Mouse (Mus musculus): Measurements from ENCODE around the gene Tnfrsf22. TPM values are rescaled to one million over a fixed set of nuclear protein-coding genes. Genes with fewer than 3 reads are reported as not detected.
"Not testable (repeated sequence)": the region's sequence is repeated elsewhere in the genome, so short reads cannot be mapped to it uniquely, and the experiment has no call there.

The Tnfrsf22 gene
- polyA plus RNA-seq, 1 experiment, result 15.5 TPM

GRCm38 (mm10) chr7:143691909-143692308 lies 42.4 kb upstream of the Tnfrsf22 start:
- H3ac ChIP-seq (ENCODE audit: control insufficient read depth, insufficient read length), result no peak overlapping the region
- H3K36me3 ChIP-seq (ENCODE audit: control insufficient read depth, insufficient read depth), result peaks cover 35% of the 10 kb centered on the region
- TF ChIP-seq CEBPB (IDR thresholded peaks at IDR 0.05; ENCODE audit: insufficient read depth, poor library complexity, severe bottlenecking), result no peak
- TF ChIP-seq MAX (IDR thresholded peaks at IDR 0.05; ENCODE audit: low read depth), result no peak
- no peak for TF ChIP-seq USF1 (IDR thresholded peaks at IDR 0.05; ENCODE audit: low read depth)
- TF ChIP-seq POLR2AphosphoS2 (IDR thresholded peaks at IDR 0.05; ENCODE audit: insufficient read length, low read depth), result no peak
- no peak for TF ChIP-seq TCF12 (IDR thresholded peaks at IDR 0.05; ENCODE audit: insufficient read depth, poor library complexity, severe bottlenecking)
- TF ChIP-seq E2F4 (IDR thresholded peaks at IDR 0.05; ENCODE audit: insufficient read depth), result no peak
- no peak for TF ChIP-seq REST (IDR thresholded peaks at IDR 0.05; ENCODE audit: insufficient read depth, insufficient read length)
- no peak for TF ChIP-seq MYOG (IDR thresholded peaks at IDR 0.05; ENCODE audit: control insufficient read depth in 1 of 3, insufficient read depth in 1 of 3, insufficient read length in 2 of 3, low read depth in 2 of 3)
- no peak for TF ChIP-seq POLR2A (IDR thresholded peaks at IDR 0.05; ENCODE audit: insufficient read length, low read depth)
- TF ChIP-seq TCF3 (IDR thresholded peaks at IDR 0.05; ENCODE audit: insufficient read length, low read depth), result no peak
- TF ChIP-seq MYOD1 (IDR thresholded peaks at IDR 0.05; ENCODE audit: control insufficient read depth in 1 of 3, insufficient read length in 2 of 3, low read depth in 2 of 3), result no peak
- no peak for TF ChIP-seq SRF (IDR thresholded peaks at IDR 0.05; ENCODE audit: control insufficient read depth, insufficient read length, low read depth)
- no peak overlapping the region for H3K4me3 ChIP-seq
- H3K27me3 ChIP-seq (ENCODE audit: control insufficient read depth, insufficient read depth, insufficient read length), result no peaks in the 10 kb centered on the region
- no peak overlapping the region for H3K4me2 ChIP-seq (ENCODE audit: low read depth)
- no peaks in the 10 kb centered on the region for H3K79me2 ChIP-seq (ENCODE audit: control insufficient read depth, insufficient read depth)

- Histone ChIP-seq H3K79me2 (ENCODE audit: control insufficient read depth, insufficient read depth) (no peaks in the 10 kb centered on the region), H3K4me2 (ENCODE audit: low read depth) (no peak overlapping the region), H3K36me3 (ENCODE audit: control insufficient read depth, insufficient read depth) (peaks cover 31% of the 10 kb centered on the region), H3ac (ENCODE audit: control insufficient read depth, insufficient read length) (no peak overlapping the region), H3K4me3 (no peak overlapping the region), H3K27me3 (ENCODE audit: control insufficient read depth, insufficient read depth, insufficient read length) (no peaks in the 10 kb centered on the region)
- no peak for TF ChIP-seq POLR2A (IDR thresholded peaks at IDR 0.05; ENCODE audit: insufficient read length, low read depth)
- no peak for TF ChIP-seq TCF12 (IDR thresholded peaks at IDR 0.05; ENCODE audit: insufficient read depth, poor library complexity, severe bottlenecking)
- no peak for TF ChIP-seq SRF (IDR thresholded peaks at IDR 0.05; ENCODE audit: control insufficient read depth, insufficient read length, low read depth)
- TF ChIP-seq POLR2AphosphoS2 (IDR thresholded peaks at IDR 0.05; ENCODE audit: insufficient read length, low read depth), result no peak
- TF ChIP-seq E2F4 (IDR thresholded peaks at IDR 0.05; ENCODE audit: insufficient read depth), result no peak
- no peak for TF ChIP-seq MAX (IDR thresholded peaks at IDR 0.05; ENCODE audit: low read depth)
- no peak for TF ChIP-seq MYOD1 (IDR thresholded peaks at IDR 0.05; ENCODE audit: control insufficient read depth in 1 of 3, insufficient read length in 2 of 3, low read depth in 2 of 3)
- no peak for TF ChIP-seq MYOG (IDR thresholded peaks at IDR 0.05; ENCODE audit: control insufficient read depth in 1 of 3, insufficient read depth in 1 of 3, insufficient read length in 2 of 3, low read depth in 2 of 3)
- TF ChIP-seq TCF3 (IDR thresholded peaks at IDR 0.05; ENCODE audit: insufficient read length, low read depth), result no peak
- no peak for TF ChIP-seq REST (IDR thresholded peaks at IDR 0.05; ENCODE audit: insufficient read depth, insufficient read length)
- no peak for TF ChIP-seq USF1 (IDR thresholded peaks at IDR 0.05; ENCODE audit: low read depth)
- no peak for TF ChIP-seq CEBPB (IDR thresholded peaks at IDR 0.05; ENCODE audit: insufficient read depth, poor library complexity, severe bottlenecking)
These were observed 41.7 kb upstream of the Tnfrsf22 start for GRCm38 (mm10) chr7:143691181-143691580.

- Histone ChIP-seq H3K4me2 (ENCODE audit: low read depth) (no peak overlapping the region), H3K27me3 (ENCODE audit: control insufficient read depth, insufficient read depth, insufficient read length) (no peaks in the 10 kb centered on the region), H3K4me3 (no peak overlapping the region), H3K36me3 (ENCODE audit: control insufficient read depth, insufficient read depth) (peaks cover 21% of the 10 kb centered on the region), H3ac (ENCODE audit: control insufficient read depth, insufficient read length) (no peak overlapping the region), H3K79me2 (ENCODE audit: control insufficient read depth, insufficient read depth) (no peaks in the 10 kb centered on the region)
- TF ChIP-seq MYOD1 (IDR thresholded peaks at IDR 0.05; ENCODE audit: control insufficient read depth in 1 of 3, insufficient read length in 2 of 3, low read depth in 2 of 3) (no peak), POLR2AphosphoS2 (IDR thresholded peaks at IDR 0.05; ENCODE audit: insufficient read length, low read depth) (no peak), POLR2A (IDR thresholded peaks at IDR 0.05; ENCODE audit: insufficient read length, low read depth) (no peak), TCF3 (IDR thresholded peaks at IDR 0.05; ENCODE audit: insufficient read length, low read depth) (no peak), USF1 (IDR thresholded peaks at IDR 0.05; ENCODE audit: low read depth) (no peak), SRF (IDR thresholded peaks at IDR 0.05; ENCODE audit: control insufficient read depth, insufficient read length, low read depth) (no peak), E2F4 (IDR thresholded peaks at IDR 0.05; ENCODE audit: insufficient read depth) (no peak), CEBPB (IDR thresholded peaks at IDR 0.05; ENCODE audit: insufficient read depth, poor library complexity, severe bottlenecking) (no peak), MYOG (IDR thresholded peaks at IDR 0.05; ENCODE audit: control insufficient read depth in 1 of 3, insufficient read depth in 1 of 3, insufficient read length in 2 of 3, low read depth in 2 of 3) (no peak), REST (IDR thresholded peaks at IDR 0.05; ENCODE audit: insufficient read depth, insufficient read length) (no peak), MAX (IDR thresholded peaks at IDR 0.05; ENCODE audit: low read depth) (no peak), TCF12 (IDR thresholded peaks at IDR 0.05; ENCODE audit: insufficient read depth, poor library complexity, severe bottlenecking) (no peak)
These were observed 40.5 kb upstream of the Tnfrsf22 start for GRCm38 (mm10) chr7:143689946-143690345.

- Histone ChIP-seq H3K36me3 (ENCODE audit: control insufficient read depth, insufficient read depth) (peaks cover 21% of the 10 kb centered on the region), H3ac (ENCODE audit: control insufficient read depth, insufficient read length) (no peak overlapping the region), H3K79me2 (ENCODE audit: control insufficient read depth, insufficient read depth) (no peaks in the 10 kb centered on the region), H3K27me3 (ENCODE audit: control insufficient read depth, insufficient read depth, insufficient read length) (no peaks in the 10 kb centered on the region), H3K4me3 (no peak overlapping the region), H3K4me2 (ENCODE audit: low read depth) (no peak overlapping the region)
- TF ChIP-seq CEBPB (IDR thresholded peaks at IDR 0.05; ENCODE audit: insufficient read depth, poor library complexity, severe bottlenecking), result no peak
- no peak for TF ChIP-seq SRF (IDR thresholded peaks at IDR 0.05; ENCODE audit: control insufficient read depth, insufficient read length, low read depth)
- TF ChIP-seq POLR2AphosphoS2 (IDR thresholded peaks at IDR 0.05; ENCODE audit: insufficient read length, low read depth), result no peak
- TF ChIP-seq E2F4 (IDR thresholded peaks at IDR 0.05; ENCODE audit: insufficient read depth), result no peak
- no peak for TF ChIP-seq MYOD1 (IDR thresholded peaks at IDR 0.05; ENCODE audit: control insufficient read depth in 1 of 3, insufficient read length in 2 of 3, low read depth in 2 of 3)
- no peak for TF ChIP-seq REST (IDR thresholded peaks at IDR 0.05; ENCODE audit: insufficient read depth, insufficient read length)
- TF ChIP-seq USF1 (IDR thresholded peaks at IDR 0.05; ENCODE audit: low read depth), result no peak
- TF ChIP-seq TCF12 (IDR thresholded peaks at IDR 0.05; ENCODE audit: insufficient read depth, poor library complexity, severe bottlenecking), result no peak
- no peak for TF ChIP-seq TCF3 (IDR thresholded peaks at IDR 0.05; ENCODE audit: insufficient read length, low read depth)
- no peak for TF ChIP-seq MYOG (IDR thresholded peaks at IDR 0.05; ENCODE audit: control insufficient read depth in 1 of 3, insufficient read depth in 1 of 3, insufficient read length in 2 of 3, low read depth in 2 of 3)
These were observed 40.0 kb upstream of the Tnfrsf22 start for GRCm38 (mm10) chr7:143689481-143689880.

- H3K27me3 ChIP-seq (ENCODE audit: control insufficient read depth, insufficient read depth, insufficient read length); H3ac ChIP-seq (ENCODE audit: control insufficient read depth, insufficient read length); H3K79me2 ChIP-seq (ENCODE audit: control insufficient read depth, insufficient read depth); H3K36me3 ChIP-seq (ENCODE audit: control insufficient read depth, insufficient read depth); H3K4me2 ChIP-seq (ENCODE audit: low read depth); H3K4me3 ChIP-seq: not testable (repeated sequence)
These were observed 37.2 kb upstream of the Tnfrsf22 start for GRCm38 (mm10) chr7:143686676-143687075.

GRCm38 (mm10) chr7:143686191-143686590 lies 36.7 kb upstream of the Tnfrsf22 start:
- not testable (repeated sequence) for H3K79me2 ChIP-seq (ENCODE audit: control insufficient read depth, insufficient read depth); H3K36me3 ChIP-seq (ENCODE audit: control insufficient read depth, insufficient read depth); H3K27me3 ChIP-seq (ENCODE audit: control insufficient read depth, insufficient read depth, insufficient read length); H3ac ChIP-seq (ENCODE audit: control insufficient read depth, insufficient read length)
- H3K4me2 ChIP-seq (ENCODE audit: low read depth), result peak overlapping the region; percentile 56
- peak overlapping the region; percentile 31 for H3K4me3 ChIP-seq

Measured in myocyte (in vitro differentiated cells).